Mouse (Mus musculus) testis, adult 2 months (tissue): ENCODE data around the gene Mxi1.

Source experiments
- CTCF ChIP-seq: fragments of 200-500 bp; IDR thresholded peaks from 2 replicates; pipeline ENCODE4 v1.5.1; 2012; ENCODE audit warnings: low read depth, mild to moderate bottlenecking, inconsistent platforms, low read length, moderate library complexity; ENCODE audit not compliant: control insufficient read depth, insufficient read depth, insufficient replicate concordance
- POLR2A ChIP-seq: fragments of 200-500 bp; IDR thresholded peaks from 2 replicates; pipeline ENCODE4 v1.6.1; 2012; ENCODE audit warnings: low read depth, mild to moderate bottlenecking, inconsistent platforms, low read length, moderate library complexity; ENCODE audit not compliant: control insufficient read depth

GRCm38 (mm10) chr19:53324866-53325265 is 14.5 kb downstream of the Mxi1 start:
- TF ChIP-seq CTCF = no peak
- no peak for TF ChIP-seq POLR2A
